Mouse (Mus musculus) gastrocnemius, adult 2 months (tissue): Measurements from ENCODE around the gene Tex44. TPM values are rescaled to one million over a fixed set of nuclear protein-coding genes. Genes with fewer than 3 reads are reported as not detected.
A peak's percentile ranks its signal among the peaks of the same experiment; 100 is the strongest.

Experiments used
- DNase-seq: peaks from one replicate; pipeline ENCODE4 v3.0.0; 2022
- H3K27ac ChIP-seq: fragments of 200-600 bp; 2 replicates; pipeline ENCODE4 v1.8.1; 2022; ENCODE audit warnings: mild to moderate bottlenecking
- H3K4me3 ChIP-seq: fragments of 200-600 bp; 2 replicates; pipeline ENCODE4 v1.8.1; 2022; ENCODE audit warnings: mild to moderate bottlenecking, moderate library complexity
- CTCF ChIP-seq: fragments of 200-600 bp; IDR thresholded peaks from 2 replicates; pipeline ENCODE4 v1.8.1; 2022; ENCODE audit warnings: antibody characterized with exemption, mild to moderate bottlenecking, moderate library complexity
- intact Hi-C: fragments of 180-260 bp; cut with DNase I; formaldehyde crosslinking; loops from one replicate; pipeline ENCODE4 v1.15.1; 2025
- total RNA-seq, 2 experiments: library from RNA; stranded (reverse); gene quantifications; 2 replicates each; pipeline ENCODE4 v1.2.3; 2021

Tex44 gene
- total RNA-seq, 2 experiments from 2014 or later: not detected

- H3K27ac ChIP-seq: peak overlapping the region; percentile 99
- DNase-seq: no peak
- no peak overlapping the region for H3K4me3 ChIP-seq
- intact Hi-C loops: no loop called here
- TF ChIP-seq CTCF: no peak
Measured at GRCm38 (mm10) chr1:86432778-86433177, 6.6 kb downstream of the Tex44 start.

DNA sequence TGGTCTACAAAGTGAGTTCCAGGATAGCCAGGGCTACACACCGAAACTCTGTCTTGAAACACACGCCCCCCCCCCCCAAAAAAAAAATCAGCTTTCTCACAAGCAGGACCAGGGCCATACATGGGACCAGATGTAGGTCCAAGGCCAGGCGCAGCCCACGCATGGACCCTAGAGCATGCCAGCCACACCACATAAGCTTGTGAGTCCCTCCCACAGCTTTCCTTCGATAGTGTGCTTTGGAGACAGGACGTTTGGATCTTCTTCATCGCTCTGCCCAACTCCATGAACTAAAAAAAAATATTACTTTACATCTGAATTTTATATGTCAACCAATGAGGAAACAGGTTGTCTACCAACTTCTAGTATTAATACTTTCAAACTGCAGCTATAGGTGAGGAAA, 7.2 kb downstream of the Tex44 start:
- intact Hi-C loops: no loop called here

DNA sequence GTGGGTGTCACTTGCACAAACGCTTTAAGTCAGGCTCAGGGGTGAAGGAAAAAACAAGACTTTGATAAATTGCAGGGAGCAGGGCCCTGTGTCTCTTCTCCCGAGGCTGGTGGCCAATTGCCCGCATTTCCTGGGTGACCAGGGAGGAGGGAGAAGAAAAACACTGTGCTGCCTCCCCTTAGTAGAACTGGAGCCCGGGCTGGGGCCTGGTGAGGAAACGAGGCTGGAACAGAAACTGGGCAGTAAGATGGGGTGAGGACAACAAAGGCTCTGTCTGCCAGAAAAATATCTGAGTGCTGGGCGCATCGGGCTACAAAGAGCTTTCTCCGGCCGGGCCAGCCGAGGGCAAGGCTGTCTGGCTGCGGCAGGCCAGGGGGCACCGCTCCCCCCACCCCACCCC, 7.9 kb downstream of the Tex44 start:
- Histone ChIP-seq H3K4me3 (peak overlapping the region; percentile 80), H3K27ac (peak overlapping the region; percentile 99)
- TF ChIP-seq CTCF: no peak
- intact Hi-C loops: no loop called here
- DNase-seq: peak; percentile 82

More for the DNA sequence above, 7.2 kb downstream of the Tex44 start:
- no peak overlapping the region for H3K4me3 ChIP-seq
- TF ChIP-seq CTCF: no peak
- DNase-seq: no peak
- H3K27ac ChIP-seq: peak overlapping the region; percentile 99

DNA sequence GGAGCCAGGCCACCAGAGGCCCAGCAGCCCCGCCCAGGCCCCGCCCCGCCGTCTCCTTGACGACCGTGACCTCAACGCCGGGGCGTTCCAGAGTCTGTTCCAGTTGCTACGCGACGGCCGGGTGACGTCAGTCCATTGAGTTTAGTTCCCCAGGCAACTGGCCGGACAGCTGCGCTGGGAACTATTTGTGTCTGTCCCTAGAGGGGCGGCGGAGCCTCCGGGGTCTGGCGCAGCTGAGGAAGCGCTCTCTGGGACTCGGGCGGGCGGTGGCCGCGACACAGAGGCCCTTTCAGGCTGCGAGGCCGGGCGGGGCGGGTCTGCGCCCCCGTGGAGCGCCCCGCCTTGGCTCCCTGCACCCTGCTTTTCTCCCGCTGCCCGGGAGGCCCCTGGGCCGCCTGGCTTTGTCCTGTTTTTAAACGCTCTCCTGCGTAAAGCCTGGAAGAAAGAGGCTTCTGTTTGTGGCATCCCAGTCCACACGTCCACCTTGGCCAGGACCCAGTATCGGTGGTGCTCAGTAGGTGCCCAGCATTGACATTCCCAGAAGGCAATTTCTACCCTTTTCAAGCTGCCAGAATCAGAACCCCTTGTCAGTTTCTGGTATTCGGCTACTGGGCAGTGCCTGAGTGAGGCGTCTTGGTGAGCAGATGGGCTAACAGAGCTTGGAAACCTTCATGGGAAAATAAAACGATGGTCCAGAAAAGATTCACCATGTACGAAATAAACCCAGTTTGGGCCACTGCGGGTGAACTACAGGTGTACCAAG, 8.5 kb downstream of the Tex44 start:
- H3K4me3 ChIP-seq: peak overlapping the region; percentile 80
- no peak for TF ChIP-seq CTCF
- peak; percentile 99 for DNase-seq
- intact Hi-C loops: no loop called here
- H3K27ac ChIP-seq: peak overlapping the region; percentile 99

- H3K27ac ChIP-seq: peak overlapping the region; percentile 99
- peak overlapping the region; percentile 80 for H3K4me3 ChIP-seq
- no peak for TF ChIP-seq CTCF
- intact Hi-C loops: no loop called here
- DNase-seq: peak; percentile 69
Measured at GRCm38 (mm10) chr1:86435302-86435821, 9.2 kb downstream of the Tex44 start.

GRCm38 (mm10) chr1:86437219-86438013, 11.3 kb downstream of the Tex44 start:
- no peak for TF ChIP-seq CTCF
- peak overlapping the region; percentile 99 for H3K27ac ChIP-seq
- intact Hi-C loops: no loop called here

DNA sequence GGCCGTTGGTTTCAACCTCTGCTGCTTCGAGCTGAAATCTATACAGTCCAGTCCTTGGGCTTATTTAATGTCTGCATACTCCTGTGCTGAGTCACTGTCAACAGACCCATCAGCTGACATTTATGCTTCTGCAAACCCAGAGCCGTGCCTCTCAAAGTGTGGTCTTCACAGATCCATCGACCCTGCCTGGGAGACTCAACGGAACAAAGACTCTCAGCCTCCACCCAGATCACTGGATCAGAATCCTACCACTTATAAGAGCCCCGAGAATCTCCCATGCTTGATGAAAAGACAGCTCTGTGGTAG, 11.8 kb downstream of the Tex44 start:
- DNase-seq: no peak
- peak overlapping the region; percentile 54 for H3K27ac ChIP-seq
- no peak for TF ChIP-seq CTCF
- intact Hi-C loops: no loop called here
- no peak overlapping the region for H3K4me3 ChIP-seq

More at GRCm38 (mm10) chr1:86437219-86438013, 11.3 kb downstream of the Tex44 start:
- DNase-seq: no peak
- H3K4me3 ChIP-seq: no peak overlapping the region

GRCm38 (mm10) chr1:86438501-86438900, 12.4 kb downstream of the Tex44 start:
- H3K4me3 ChIP-seq: no peak overlapping the region
- H3K27ac ChIP-seq: no peak overlapping the region
- TF ChIP-seq CTCF: peak; percentile 19; the same call in 1 of the 2 replicates
- DNase-seq: no peak
- intact Hi-C loops: no loop called here

DNA sequence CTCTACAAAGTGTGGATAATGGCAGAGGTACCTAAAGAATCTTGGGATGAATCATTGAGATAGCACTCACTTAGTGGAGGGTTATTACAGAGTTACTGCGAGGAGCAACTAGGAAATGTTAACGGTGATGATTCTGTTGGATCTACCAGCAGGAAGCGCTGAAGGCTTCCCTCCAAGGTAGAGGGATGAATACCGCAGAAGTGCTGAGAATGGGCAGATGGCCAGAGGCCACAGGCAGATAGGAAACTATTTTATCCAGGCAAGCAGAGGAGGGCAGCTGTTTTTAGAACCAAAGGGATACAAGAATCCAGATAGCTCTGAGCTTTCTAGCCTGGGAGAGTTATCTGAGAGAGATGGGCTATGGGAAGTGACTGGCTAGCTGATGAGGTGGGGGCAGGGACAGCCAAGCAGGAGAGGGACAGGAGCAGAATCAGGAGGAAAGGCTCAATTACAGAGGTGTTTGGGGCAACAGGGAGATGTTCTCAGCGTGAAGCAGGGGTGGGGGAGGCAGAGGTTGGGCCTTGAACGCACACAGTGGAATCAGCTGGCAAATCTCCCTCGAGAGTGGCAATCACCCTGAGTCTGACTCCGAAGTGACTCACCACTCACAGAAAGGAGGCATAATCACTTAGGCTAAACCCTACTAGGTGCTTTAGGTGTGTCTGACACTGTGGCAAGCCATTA, 13.5 kb downstream of the Tex44 start:
- DNase-seq: peak; percentile 50
- TF ChIP-seq CTCF: no peak
- H3K27ac ChIP-seq: peak overlapping the region; percentile 97
- peak overlapping the region; percentile 87 for H3K4me3 ChIP-seq
- intact Hi-C loops: loop anchor here (1.0 to 2.0 kb wide), 3 partner anchors 31 to 93 kb away; no protein-coding TSS in a partner anchor

DNA sequence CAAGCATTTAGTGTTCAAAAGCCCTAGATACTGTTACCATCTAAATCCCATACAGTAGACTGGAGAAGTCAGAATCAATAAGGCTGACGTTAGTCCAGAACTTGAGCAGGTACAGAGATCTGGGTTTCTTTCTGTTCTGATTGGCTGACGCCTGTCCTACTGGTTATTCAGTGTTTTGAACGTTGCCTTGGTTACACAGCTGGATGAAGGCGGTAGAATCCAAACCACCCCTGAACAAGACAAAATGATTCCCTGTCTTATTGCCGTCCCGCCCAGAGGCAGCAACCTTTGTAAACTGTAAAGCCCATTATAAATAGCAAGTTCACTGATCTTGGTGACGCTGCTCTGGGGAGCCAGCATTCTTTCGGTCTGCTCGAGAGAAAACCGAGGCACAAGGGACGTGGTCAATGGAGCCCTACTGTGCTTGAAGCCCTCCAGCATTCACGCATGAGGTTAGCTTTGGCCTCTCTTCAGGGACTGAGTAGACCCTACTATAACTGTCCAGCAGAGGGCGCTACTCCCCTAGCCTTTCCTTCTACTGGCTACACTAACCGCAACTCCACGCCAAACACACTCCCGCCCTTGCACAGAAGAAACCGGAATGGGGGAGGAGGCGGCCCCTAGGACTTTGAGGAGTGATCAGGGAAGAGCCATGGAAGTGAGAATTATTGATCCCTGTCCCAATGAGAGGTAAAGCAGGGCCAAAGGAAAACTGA, 14.2 kb downstream of the Tex44 start:
- peak; percentile 93 for DNase-seq
- TF ChIP-seq CTCF: peak; percentile 98; the same call in 1 of the 2 replicates
- peak overlapping the region; percentile 87 for H3K4me3 ChIP-seq
- peak overlapping the region; percentile 97 for H3K27ac ChIP-seq
- intact Hi-C loops: loop anchor here (1.0 to 2.0 kb wide), 3 partner anchors 30 to 92 kb away; no protein-coding TSS in a partner anchor

GRCm38 (mm10) chr1:86440887-86441723, 15.0 kb downstream of the Tex44 start:
- Histone ChIP-seq H3K27ac (peak overlapping the region; percentile 97), H3K4me3 (peak overlapping the region; percentile 87)
- intact Hi-C loops: loop anchor here (1.0 to 2.0 kb wide), 4 partner anchors 29 to 91 kb away; no protein-coding TSS in a partner anchor
- DNase-seq: peak; percentile 44
- TF ChIP-seq CTCF: no peak
